Mouse (Mus musculus) liver, embryonic 14.5 days (tissue): Measurements from ENCODE around the gene Hspb9. TPM values are rescaled to one million over a fixed set of nuclear protein-coding genes. Genes with fewer than 3 reads are reported as not detected.

Source experiments
- ATAC-seq: fragments of 200-750 bp; cut with Nextera tagmentation; 2 replicates; pipeline ENCODE4 v1.8.0; 2017; ENCODE audit warnings: moderate number of reproducible peaks, mild to moderate bottlenecking, moderate library complexity; ENCODE audit not compliant: insufficient read depth
- DNase-seq, 3 experiments: peaks; one replicate each; pipeline ENCODE4 v3.0.0-alpha.2; 2012 to 2013; ENCODE audit warnings: low read depth in 3 of 3, low spot score in 3 of 3
- H3K27ac ChIP-seq: fragments of 300-500 bp; sonication (generic); 2 replicates; pipeline ENCODE4 v1.5.1; 2014; ENCODE audit warnings: moderate library complexity, mild to moderate bottlenecking, control low read depth, inconsistent platforms
- H3K27me3 ChIP-seq: fragments of 300-500 bp; sonication (generic); 2 replicates; pipeline ENCODE4 v1.6.1; 2014; ENCODE audit warnings: mild to moderate bottlenecking, low read length, moderate library complexity; ENCODE audit not compliant: control insufficient read depth, insufficient read depth
- H3K36me3 ChIP-seq: fragments of 300-500 bp; sonication (generic); replicated peaks from 2 replicates; pipeline ENCODE4 v1.6.1; 2014; ENCODE audit warnings: low read depth; ENCODE audit not compliant: control insufficient read depth, insufficient read depth
- H3K4me1 ChIP-seq, 2 experiments: fragments of 200-500 bp in 1 of 2; fragments of 300-500 bp in 1 of 2; sonication (generic) in 1 of 2; replicated peaks; 2 replicates each; pipeline ENCODE4 v1.6.1; 2012 to 2014; ENCODE audit warnings: antibody characterized with exemption in 1 of 2, inconsistent platforms in 1 of 2, low read length in 1 of 2; ENCODE audit not compliant: control insufficient read depth in 2 of 2, insufficient read depth in 2 of 2
- H3K4me2 ChIP-seq: fragments of 300-500 bp; sonication (generic); 2 replicates; pipeline ENCODE4 v1.6.1; 2014; ENCODE audit warnings: low read depth, mild to moderate bottlenecking, control low read depth, moderate library complexity
- H3K4me3 ChIP-seq, 2 experiments: fragments of 200-500 bp in 1 of 2; fragments of 300-500 bp in 1 of 2; sonication (generic) in 1 of 2; 2 replicates each; pipeline ENCODE4 v1.5.1; 2012 to 2014; ENCODE audit warnings: low read depth in 2 of 2, low read length in 2 of 2, mild to moderate bottlenecking in 2 of 2, control low read depth in 1 of 2, inconsistent platforms in 1 of 2, moderate library complexity in 1 of 2; ENCODE audit not compliant: insufficient read depth in 1 of 2
- H3K9ac ChIP-seq: fragments of 300-500 bp; sonication (generic); replicated peaks from 2 replicates; pipeline ENCODE4 v1.6.1; 2014; ENCODE audit warnings: mild to moderate bottlenecking, control low read depth, moderate library complexity
- H3K9me3 ChIP-seq: fragments of 300-500 bp; sonication (generic); 2 replicates; pipeline ENCODE4 v1.6.1; 2016; ENCODE audit warnings: low read length, mixed read lengths; ENCODE audit not compliant: control insufficient read depth
- CTCF ChIP-seq: IDR thresholded peaks from 2 replicates; pipeline ENCODE4 v1.5.1; 2016; ENCODE audit warnings: antibody characterized with exemption, low read depth, control low read depth
- EP300 ChIP-seq: IDR thresholded peaks from 2 replicates; pipeline ENCODE4 v1.6.1; 2016; ENCODE audit warnings: antibody characterized with exemption, low read depth
- WGBS: fragments of 180-500 bp; shearing (Covaris S2); extraction: QIAGEN DNeasy Blood & Tissue Kit; methylation state at CpG from one replicate; pipeline ENCODE4 v1.1.7; 2014; ENCODE audit not compliant: insufficient replicate concordance; 5-methylcytosine and 5-hydroxymethylcytosine counted together
- polyA plus RNA-seq, 2 experiments: library from polyadenylated mRNA; depleted of rRNA in 1 of 2; stranded (reverse) in 1 of 2; unstranded in 1 of 2; fragments of >200 nt; fragmentation: Nextera tagmentation in 1 of 2; extraction: Ambion mirVana in 1 of 2; gene quantifications; 2 replicates each; pipeline versions ENCODE4 v1.2.1 to v1.2.3; 2012 to 2014

Gene Hspb9
- polyA plus RNA-seq, 2 experiments, result 0.14 TPM; not detected in 1

DNA sequence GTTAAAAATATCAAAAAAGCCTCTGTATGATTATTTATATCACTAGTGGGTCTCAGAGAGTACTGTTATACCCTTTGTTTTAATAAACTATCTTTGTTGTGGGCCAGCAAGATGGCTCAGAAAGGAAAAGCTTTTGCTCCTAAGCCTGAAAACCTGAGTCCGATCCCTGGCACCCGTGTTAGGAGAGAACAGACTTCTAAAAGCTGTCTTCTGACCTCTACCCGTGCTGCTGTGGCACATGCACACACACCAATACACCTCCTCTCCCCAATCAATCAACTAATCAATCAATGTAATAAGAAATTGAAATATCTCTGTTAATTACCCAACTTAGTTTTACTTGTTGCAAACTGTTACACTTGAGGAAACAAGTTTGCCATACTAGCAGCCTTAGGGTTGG lies 12.9 kb upstream of the Hspb9 start:
- no peak for DNase-seq

GRCm38 (mm10) chr11:100701301-100701700 lies 12.3 kb upstream of the Hspb9 start:
- TF ChIP-seq EP300, result no peak
- TF ChIP-seq CTCF, result no peak
- H3K9ac ChIP-seq, result no peak overlapping the region
- ATAC-seq, result peak; percentile 40; the same call in 1 of the 2 replicates

More for the DNA sequence above, 12.9 kb upstream of the Hspb9 start:
- Histone ChIP-seq H3K27me3 (no peaks in the 10 kb centered on the region), H3K4me1 (peaks cover 3 to 10% of the 10 kb centered on the region in 2 experiments; a peak in 2 of 4 replicates), H3K9me3 (no peaks in the 10 kb centered on the region), H3K36me3 (no peaks in the 10 kb centered on the region; the same call in none of the 2 replicates), H3K4me3 (no peak overlapping the region), H3K4me2 (peak overlapping the region; percentile 51), H3K27ac (no peak overlapping the region), H3K9ac (no peak overlapping the region)
- TF ChIP-seq CTCF (no peak), EP300 (no peak)
- ATAC-seq, result no peak
- 65% methylated on average over 3 of the region's 3 CpGs for WGBS

GRCm38 (mm10) chr11:100702081-100702851 lies 11.4 kb upstream of the Hspb9 start:
- no peaks in the 10 kb centered on the region for H3K9me3 ChIP-seq
- 39% methylated on average over 19 of the region's 19 CpGs for WGBS
- H3K4me2 ChIP-seq, result peak overlapping the region; percentile 53
- no peak; the same call in 1 of the 2 replicates for ATAC-seq
- H3K27me3 ChIP-seq, result no peaks in the 10 kb centered on the region
- no peak overlapping the region for H3K27ac ChIP-seq
- no peak overlapping the region; the same call in 1 of the 2 replicates for H3K9ac ChIP-seq
- TF ChIP-seq CTCF (peak; percentile 93), EP300 (no peak)
- peaks cover 3% of the 10 kb centered on the region for H3K36me3 ChIP-seq
- H3K4me1 ChIP-seq, result peaks cover 3 to 10% of the 10 kb centered on the region in 2 experiments; a peak in 2 of 4 replicates
- DNase-seq, result peak; percentile 54 to 64 (median 54)
- peak overlapping the region; percentile 19 to 40 for H3K4me3 ChIP-seq

More at GRCm38 (mm10) chr11:100701301-100701700, 12.3 kb upstream of the Hspb9 start:
- WGBS, result 6% methylated on average over 14 of the region's 14 CpGs
- no peaks in the 10 kb centered on the region for H3K9me3 ChIP-seq
- peak overlapping the region; percentile 51 for H3K4me2 ChIP-seq
- peak in 2 of 3 experiments; percentile 52 to 54 for DNase-seq
- H3K27ac ChIP-seq, result no peak overlapping the region
- peaks cover 3 to 10% of the 10 kb centered on the region in 2 experiments; a peak in 2 of 4 replicates for H3K4me1 ChIP-seq
- H3K36me3 ChIP-seq, result no peaks in the 10 kb centered on the region; the same call in none of the 2 replicates
- no peaks in the 10 kb centered on the region for H3K27me3 ChIP-seq
- H3K4me3 ChIP-seq, result peak overlapping the region; percentile 16 to 30

DNA sequence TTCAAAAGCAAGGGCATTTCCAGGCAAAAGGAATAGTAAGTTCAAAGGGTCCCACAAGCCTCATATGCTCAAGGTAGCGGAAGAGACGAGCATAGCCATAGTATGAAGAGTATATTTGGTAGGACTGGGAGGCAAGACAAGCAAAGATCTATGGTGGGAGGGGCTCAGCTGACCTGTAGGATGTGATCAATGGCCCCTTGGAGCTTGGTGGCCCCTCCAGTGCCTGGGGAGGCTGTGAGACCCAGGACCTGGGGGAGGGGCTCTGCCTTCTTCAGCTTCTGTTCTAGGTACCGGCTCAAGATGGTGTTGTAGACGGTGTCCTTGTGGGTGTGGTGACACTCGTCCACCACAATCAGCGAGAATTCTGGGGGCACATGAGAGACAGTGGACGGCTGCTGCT lies 10.7 kb upstream of the Hspb9 start:
- H3K36me3 ChIP-seq, result peaks cover 3% of the 10 kb centered on the region
- H3K4me1 ChIP-seq, result peaks cover 3 to 10% of the 10 kb centered on the region in 2 experiments; a peak in 2 of 4 replicates
- H3K4me2 ChIP-seq, result peak overlapping the region; percentile 53
- ATAC-seq (0 out of 2 replicates have a peak, but pooled peaks have one; percentile 4), DNase-seq (no peak)
- TF ChIP-seq EP300 (no peak), CTCF (no peak)
- peak overlapping the region; percentile 19 to 40 for H3K4me3 ChIP-seq
- no peak overlapping the region for H3K27ac ChIP-seq
- H3K9ac ChIP-seq, result no peak overlapping the region; the same call in 1 of the 2 replicates
- H3K9me3 ChIP-seq, result no peaks in the 10 kb centered on the region
- no peaks in the 10 kb centered on the region for H3K27me3 ChIP-seq
- 29% methylated on average over 7 of the region's 7 CpGs for WGBS

GRCm38 (mm10) chr11:100703366-100703765 lies 10.3 kb upstream of the Hspb9 start:
- H3K4me3 ChIP-seq, result no peak overlapping the region
- no peak overlapping the region for H3K27ac ChIP-seq
- 56% methylated on average over 11 of the region's 11 CpGs for WGBS
- peak overlapping the region; percentile 53 for H3K4me2 ChIP-seq
- no peaks in the 10 kb centered on the region for H3K27me3 ChIP-seq
- ATAC-seq (0 out of 2 replicates have a peak, but pooled peaks have one; percentile 10), DNase-seq (no peak)
- H3K9ac ChIP-seq, result no peak overlapping the region
- peaks cover 3 to 10% of the 10 kb centered on the region in 2 experiments; a peak in 2 of 4 replicates for H3K4me1 ChIP-seq
- no peak for TF ChIP-seq CTCF
- no peaks in the 10 kb centered on the region for H3K9me3 ChIP-seq
- H3K36me3 ChIP-seq, result peaks cover 3% of the 10 kb centered on the region
